Comparison of ENCODE assay signal across 8 mouse cellular contexts in genomic region chr11:115974309-115975082, GRCm38 (mm10). TPM values are rescaled to one million over a fixed set of nuclear protein-coding genes. Genes with fewer than 3 reads are reported as not detected.
DNase-seq lines count a peak whose midpoint lies in the region; ATAC-seq lines count a peak whose summit lies in the region.

Itgb4 (plus strand) TSS chr11:115974709.

- peaks cover 12% of the 10 kb centered on the region; the same call in 1 of the 2 replicates for H3K4me1 ChIP-seq in embryonic facial prominence, embryonic 12.5 days
- H3K4me1 ChIP-seq in hindbrain, embryonic 15.5 days (replicated peaks): peaks cover 9% of the 10 kb centered on the region
- H3K4me1 ChIP-seq in midbrain, embryonic 16.5 days (ENCODE audit: control insufficient read depth, insufficient read depth, low read length): no peaks in the 10 kb centered on the region

- H3K27me3 ChIP-seq in embryonic facial prominence, embryonic 12.5 days: peaks cover 52% of the 10 kb centered on the region
- H3K27me3 ChIP-seq in hindbrain, embryonic 15.5 days: peaks cover 34% of the 10 kb centered on the region
- peaks cover 29% of the 10 kb centered on the region for H3K27me3 ChIP-seq in midbrain, embryonic 16.5 days (ENCODE audit: control insufficient read depth, insufficient read depth, low read depth, low read length)

- intact Hi-C loops in left cerebral cortex, postnatal 10 days (cut with DNase I): no loop called here

- peak within 1 kb of the TSS; percentile 42 for H3K9ac ChIP-seq in embryonic facial prominence, embryonic 12.5 days
- H3K9ac ChIP-seq in hindbrain, embryonic 15.5 days: 0 out of 2 replicates have a peak within 1 kb of the TSS, but pooled peaks have one; percentile 17
- H3K9ac ChIP-seq in midbrain, embryonic 16.5 days (ENCODE audit: low read depth, low read length): peak within 1 kb of the TSS; percentile 13; the same call in 1 of the 2 replicates

- H3K36me3 ChIP-seq in embryonic facial prominence, embryonic 12.5 days: no peaks in the 10 kb centered on the region
- H3K36me3 ChIP-seq in hindbrain, embryonic 15.5 days: no peaks in the 10 kb centered on the region
- no peaks in the 10 kb centered on the region for H3K36me3 ChIP-seq in midbrain, embryonic 16.5 days (ENCODE audit: control insufficient read depth, insufficient read depth, low read length)

- H3K9me3 ChIP-seq in embryonic facial prominence, embryonic 12.5 days: no peaks in the 10 kb centered on the region
- H3K9me3 ChIP-seq in hindbrain, embryonic 15.5 days: no peaks in the 10 kb centered on the region
- no peaks in the 10 kb centered on the region for H3K9me3 ChIP-seq in midbrain, embryonic 16.5 days (replicated peaks; ENCODE audit: control insufficient read depth, low read length, poor library complexity, severe bottlenecking)

- DNase-seq in ovary, postnatal 14 days (ENCODE audit: low spot score): peak; percentile 38
- DNase-seq in ovary, adult 18-20 months (ENCODE audit: low spot score): no peak
- DNase-seq in liver: peak; percentile 37
- peak; percentile 76 for DNase-seq in urinary bladder, adult 2 months (ENCODE audit: low spot score)
- DNase-seq in left cerebral cortex, postnatal 10 days (ENCODE audit: extremely low spot score in 1 of 2, low spot score in 2 of 2): no peak

- H3K27ac ChIP-seq in embryonic facial prominence, embryonic 12.5 days: no peak within 1 kb of the TSS
- no peak within 1 kb of the TSS for H3K27ac ChIP-seq in hindbrain, embryonic 15.5 days (replicated peaks)
- H3K27ac ChIP-seq in midbrain, embryonic 16.5 days (ENCODE audit: low read length): no peak within 1 kb of the TSS

- peak within 1 kb of the TSS; percentile 40 for H3K4me3 ChIP-seq in embryonic facial prominence, embryonic 12.5 days
- H3K4me3 ChIP-seq in hindbrain, embryonic 15.5 days: peak within 1 kb of the TSS; percentile 37
- peak within 1 kb of the TSS; percentile 39 for H3K4me3 ChIP-seq in midbrain, embryonic 16.5 days (ENCODE audit: low read depth, low read length)

- no peak for ATAC-seq in embryonic facial prominence, embryonic 12.5 days (ENCODE audit: insufficient number of reproducible peaks, insufficient read depth, low FRiP score, low TSS enrichment)
- ATAC-seq in hindbrain, embryonic 15.5 days (ENCODE audit: low FRiP score, low read depth): 0 out of 2 replicates have a peak, but pooled peaks have one; percentile 23
- no peak for ATAC-seq in midbrain, embryonic 16.5 days

- peak within 1 kb of the TSS; percentile 63 for H3K4me2 ChIP-seq in embryonic facial prominence, embryonic 12.5 days (replicated peaks)
- peak within 1 kb of the TSS; percentile 62 for H3K4me2 ChIP-seq in hindbrain, embryonic 15.5 days
- peak within 1 kb of the TSS; percentile 58 for H3K4me2 ChIP-seq in midbrain, embryonic 16.5 days (ENCODE audit: low read length)

- 8% methylated on average over 57 of the region's 58 CpGs for WGBS in embryonic facial prominence, embryonic 12.5 days
- 10% methylated on average over 53 of the region's 58 CpGs for WGBS in hindbrain, embryonic 15.5 days
- 9% methylated on average over 54 of the region's 58 CpGs for WGBS in midbrain, embryonic 16.5 days

RNA-seq across cellular contexts. Expression of gene Itgb4, which starts in this region (rescaled TPM):
- polyA plus RNA-seq in embryonic facial prominence, embryonic 12.5 days (2016; fragmentation: Nextera tagmentation; extraction: Ambion mirVana): 4.1 and 4.2 TPM in 2 replicates
- polyA plus RNA-seq in hindbrain, embryonic 15.5 days (2015; fragmentation: Nextera tagmentation; extraction: Ambion mirVana): 1.7 and 1.9 TPM in 2 replicates
- polyA plus RNA-seq in midbrain, embryonic 16.5 days (2015; fragmentation: Nextera tagmentation; extraction: Ambion mirVana): 0.57 and 0.64 TPM in 2 replicates
- polyA plus RNA-seq in urinary bladder, adult 2 months (2012; rRNA removed): 24.7 and 35.7 TPM in 2 replicates
- 1 to 10 TPM; 4.7 to 4.8 TPM for total RNA-seq in left cerebral cortex, postnatal 10 days (2021)

Comparison
In these comparisons a context has a peak if more than half of its experiments do, and no peak if none do; other contexts are left out.
1. DNase-seq: peak in ovary, postnatal 14 days (single experiment), liver (single experiment) and urinary bladder, adult 2 months (single experiment); none in ovary, adult 18-20 months (single experiment) and left cerebral cortex, postnatal 10 days (0 of 2).
2. Peak in every context shown above with its lines, with median percentiles within 50 percentile points of each other: H3K4me2 ChIP-seq, H3K4me3 ChIP-seq and H3K9ac ChIP-seq.